Mouse (Mus musculus): ENCODE data around the gene Tbl3. TPM values are rescaled to one million over a fixed set of nuclear protein-coding genes. Genes with fewer than 3 reads are reported as not detected.
"Not testable (repeated sequence)": the region's sequence is repeated elsewhere in the genome, so short reads cannot be mapped to it uniquely, and the experiment has no call there.

The Tbl3 gene
- polyA plus RNA-seq, 1 experiment: 53.0 TPM

DNA sequence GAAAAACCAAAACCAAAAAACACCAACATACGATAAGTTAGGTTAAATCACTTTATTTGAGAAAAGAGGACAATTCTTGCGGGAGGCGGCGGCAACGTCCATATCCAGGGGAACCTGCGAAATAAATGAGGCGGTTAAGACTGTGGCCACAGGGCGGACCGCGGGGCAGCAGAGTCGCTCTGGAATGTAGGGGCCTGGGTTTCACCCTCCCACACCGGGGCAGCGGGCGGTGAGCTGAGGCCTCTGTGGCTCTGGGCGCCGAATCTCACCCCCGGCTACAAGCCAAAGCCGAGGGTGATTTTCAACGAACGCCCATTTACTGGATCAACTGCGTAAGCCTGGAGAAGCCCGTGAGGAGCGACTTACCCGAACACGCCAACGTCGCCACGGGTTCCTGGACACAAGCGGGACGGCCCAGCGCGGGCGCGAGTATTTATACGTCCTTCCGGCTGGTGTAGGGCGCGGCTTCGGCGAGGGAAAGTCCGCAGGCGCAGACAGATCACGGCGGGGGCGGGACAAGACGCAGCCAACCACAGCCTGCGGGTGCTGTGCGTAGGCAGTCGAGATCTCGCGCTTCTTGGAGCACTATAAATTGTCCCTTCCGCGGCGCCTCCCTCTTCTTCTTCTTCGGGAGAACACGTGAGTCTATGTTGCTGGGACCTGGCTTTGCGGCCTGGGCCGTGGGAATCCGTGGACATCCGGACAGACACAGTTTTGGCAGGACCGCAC, 12.2 kb upstream of the Tbl3 start:
- Histone ChIP-seq H3K4me1 (ENCODE audit: control insufficient read depth, insufficient read depth, low read length) (peaks cover 5% of the 10 kb centered on the region; the same call in 1 of the 2 replicates), H3K27ac (ENCODE audit: insufficient read depth, low read length) (no peak overlapping the region), H3K4me3 (ENCODE audit: insufficient read depth, low read length) (peak overlapping the region; percentile 51)
- TF ChIP-seq POLR2A (IDR thresholded peaks at IDR 0.05; ENCODE audit: extremely low read depth, insufficient read depth, low read length): peak; percentile 99
- no peak for TF ChIP-seq CTCF (IDR thresholded peaks at IDR 0.05; ENCODE audit: extremely low read depth, insufficient read depth, low read length)

DNA sequence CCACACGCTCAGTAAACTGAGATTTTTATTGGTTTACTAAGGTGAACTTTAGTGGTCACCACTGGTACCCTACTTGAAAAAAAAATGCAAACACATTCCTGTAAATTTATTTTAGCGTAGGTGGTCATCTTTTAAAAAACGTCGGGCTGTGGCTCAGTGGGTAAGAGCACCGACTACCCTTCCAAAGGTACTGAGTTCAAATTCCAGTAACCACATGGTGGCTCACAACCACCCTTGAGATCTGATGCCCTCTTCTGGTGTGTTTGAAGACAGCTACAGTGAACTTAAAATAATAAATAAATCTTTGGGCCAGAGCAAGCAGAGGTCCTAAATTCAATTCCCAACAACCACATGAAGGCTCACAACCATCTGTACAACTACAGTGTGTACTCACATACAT, 11.5 kb upstream of the Tbl3 start:
- H3K4me3 ChIP-seq (ENCODE audit: insufficient read depth, low read length): peak overlapping the region; percentile 51
- H3K27ac ChIP-seq (ENCODE audit: insufficient read depth, low read length); H3K4me1 ChIP-seq (ENCODE audit: control insufficient read depth, insufficient read depth, low read length): not testable (repeated sequence)

DNA sequence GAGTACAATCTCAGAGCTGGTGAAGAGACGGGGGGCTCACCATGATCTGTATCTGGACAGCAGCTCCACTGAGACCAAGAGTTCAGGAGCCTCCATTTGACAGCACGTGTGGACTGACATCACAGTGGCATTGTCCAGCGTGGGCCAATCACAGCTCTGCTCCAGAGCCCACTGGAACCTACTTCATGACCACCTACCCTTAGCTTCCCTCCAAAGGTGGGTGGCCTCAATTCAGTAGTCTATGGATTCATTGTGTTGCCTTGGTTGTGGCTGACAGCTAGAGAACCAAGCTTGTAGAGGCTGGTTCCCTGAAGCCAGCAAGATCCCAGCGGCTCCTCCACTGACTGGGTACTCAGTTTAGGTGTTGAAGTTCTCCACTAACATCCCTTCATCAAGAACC, 10.5 kb upstream of the Tbl3 start, which contains the start of the genes Rnf151 and Rps2:
TSS of gene Rnf151 (minus strand) at position 121 of the 400 bp plus-strand sequence.
TSS of gene Rps2 (plus strand) at position 174 of the 400 bp plus-strand sequence.
- Histone ChIP-seq H3K27ac (ENCODE audit: insufficient read depth, low read length) (no peak within 1 kb of the TSS), H3K4me1 (ENCODE audit: control insufficient read depth, insufficient read depth, low read length) (peaks cover 2% of the 10 kb centered on the region; the same call in 1 of the 2 replicates), H3K4me3 (ENCODE audit: insufficient read depth, low read length) (no peak within 1 kb of the TSS; the same call in 1 of the 2 replicates)
- no peak for TF ChIP-seq POLR2A (IDR thresholded peaks at IDR 0.05; ENCODE audit: extremely low read depth, insufficient read depth, low read length)
- no peak for TF ChIP-seq CTCF (IDR thresholded peaks at IDR 0.05; ENCODE audit: extremely low read depth, insufficient read depth, low read length)

DNA sequence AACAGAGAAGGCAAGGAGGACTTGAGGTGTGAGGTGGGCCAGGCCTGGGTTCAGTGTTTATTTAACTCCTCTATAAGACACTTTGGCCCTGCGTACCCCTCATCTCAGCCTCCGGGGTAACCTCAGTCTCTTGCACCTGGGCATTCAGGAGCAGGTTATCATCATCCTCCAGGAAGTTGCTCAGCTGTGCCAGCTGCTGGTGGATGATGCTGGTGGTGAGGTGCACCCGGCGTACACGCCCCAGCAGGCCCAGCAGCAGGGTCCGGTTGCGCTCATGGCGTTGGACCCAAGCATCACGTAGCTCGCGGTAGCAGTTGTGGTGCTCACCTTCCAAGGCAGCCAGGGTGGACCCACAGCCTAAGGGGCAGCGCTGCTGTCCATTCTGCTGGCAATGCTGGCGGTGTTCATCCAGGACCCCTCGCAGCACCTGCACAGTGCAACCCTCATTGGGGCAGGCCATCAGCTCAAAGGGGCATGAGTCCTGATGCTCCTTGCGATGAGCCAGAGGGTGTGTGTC, 8.8 kb upstream of the Tbl3 start:
- Histone ChIP-seq H3K4me1 (ENCODE audit: control insufficient read depth, insufficient read depth, low read length) (no peaks in the 10 kb centered on the region), H3K4me3 (ENCODE audit: insufficient read depth, low read length) (no peak overlapping the region), H3K27ac (ENCODE audit: insufficient read depth, low read length) (no peak overlapping the region)
- TF ChIP-seq CTCF (IDR thresholded peaks at IDR 0.05; ENCODE audit: extremely low read depth, insufficient read depth, low read length) (no peak), POLR2A (IDR thresholded peaks at IDR 0.05; ENCODE audit: extremely low read depth, insufficient read depth, low read length) (no peak)

DNA sequence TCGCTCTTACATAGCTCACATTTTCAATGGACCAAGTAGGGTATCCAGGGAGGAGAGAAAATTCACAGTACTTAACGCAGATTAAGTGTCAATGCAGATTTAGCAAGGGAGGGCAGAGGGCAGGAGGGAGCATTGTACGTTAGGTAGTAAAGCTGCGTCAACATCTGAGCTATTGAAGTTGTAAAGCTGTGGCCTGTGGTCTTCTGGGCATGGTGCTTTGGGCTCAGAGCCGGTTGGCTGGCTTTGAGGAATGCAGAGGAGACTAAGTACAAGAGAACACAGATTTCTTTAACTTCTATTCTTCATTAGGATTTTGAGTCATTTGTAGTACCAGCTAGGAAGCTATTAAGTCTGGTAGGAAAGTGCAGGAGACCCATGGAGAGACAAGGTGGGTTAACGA, 8.1 kb upstream of the Tbl3 start:
- Histone ChIP-seq H3K4me3 (ENCODE audit: insufficient read depth, low read length) (no peak overlapping the region), H3K27ac (ENCODE audit: insufficient read depth, low read length) (no peak overlapping the region)
- no peak for TF ChIP-seq CTCF (IDR thresholded peaks at IDR 0.05; ENCODE audit: extremely low read depth, insufficient read depth, low read length)
- no peak for TF ChIP-seq POLR2A (IDR thresholded peaks at IDR 0.05; ENCODE audit: extremely low read depth, insufficient read depth, low read length)

DNA sequence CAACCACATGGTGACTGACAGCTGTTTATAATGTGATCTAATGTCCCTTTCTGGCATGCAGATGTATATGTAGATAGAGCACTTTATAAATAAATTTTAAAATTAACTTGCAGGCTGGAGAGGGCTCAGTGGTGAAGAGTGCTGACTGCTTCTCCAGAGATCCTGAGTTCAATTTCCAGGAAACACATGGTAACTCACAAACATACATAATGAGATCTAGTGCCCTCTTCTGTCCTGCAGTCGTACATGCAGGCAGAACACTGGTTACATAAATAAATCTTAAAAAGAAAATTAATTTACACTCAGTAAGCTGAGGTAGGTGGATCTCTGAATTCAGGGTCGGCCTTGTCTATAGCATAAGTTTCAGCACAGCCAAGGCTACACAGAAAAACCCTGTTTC, 1.2 kb upstream of the Tbl3 start:
- no peak for TF ChIP-seq CTCF (IDR thresholded peaks at IDR 0.05; ENCODE audit: extremely low read depth, insufficient read depth, low read length)
- no peak for TF ChIP-seq POLR2A (IDR thresholded peaks at IDR 0.05; ENCODE audit: extremely low read depth, insufficient read depth, low read length)
- no peak overlapping the region for H3K4me3 ChIP-seq (ENCODE audit: insufficient read depth, low read length)
- H3K27ac ChIP-seq (ENCODE audit: insufficient read depth, low read length): no peak overlapping the region
- peaks cover 2% of the 10 kb centered on the region; the same call in 1 of the 2 replicates for H3K4me1 ChIP-seq (ENCODE audit: control insufficient read depth, insufficient read depth, low read length)

More for the DNA sequence above, 8.1 kb upstream of the Tbl3 start:
- H3K4me1 ChIP-seq (ENCODE audit: control insufficient read depth, insufficient read depth, low read length): no peaks in the 10 kb centered on the region

DNA sequence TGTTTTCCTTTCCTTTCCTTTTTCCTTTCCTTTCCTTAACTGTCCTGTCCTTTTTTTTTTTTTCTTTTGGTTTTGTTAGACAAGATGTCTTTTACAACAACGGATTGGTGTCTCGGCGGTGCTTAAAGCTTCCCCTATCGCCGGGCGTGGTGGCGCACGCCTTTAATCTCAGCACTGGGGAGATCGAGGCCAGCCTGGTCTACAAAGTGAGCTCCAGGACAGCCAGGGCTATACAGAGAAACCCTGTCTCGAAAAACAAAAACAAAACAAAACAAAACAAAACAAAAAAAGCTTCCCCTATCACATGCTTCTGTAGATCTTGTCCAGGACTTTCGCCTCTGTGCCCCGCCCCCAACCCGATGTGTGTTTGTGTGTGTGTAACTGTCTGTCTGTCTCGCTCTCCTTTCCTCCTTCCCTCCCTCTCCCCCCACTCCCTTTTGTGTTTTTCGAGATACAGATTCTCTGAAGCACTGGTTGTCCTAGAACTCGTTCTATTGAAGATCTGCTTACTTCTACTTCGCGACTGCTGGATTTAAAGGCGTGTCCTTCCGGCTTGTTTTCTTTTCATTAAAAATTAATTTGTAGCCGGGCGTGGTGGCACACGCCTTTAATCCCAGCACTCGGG, 453 bp upstream of the Tbl3 start:
- Histone ChIP-seq H3K27ac (ENCODE audit: insufficient read depth, low read length) (no peak overlapping the region), H3K4me3 (ENCODE audit: insufficient read depth, low read length) (peak overlapping the region; percentile 66), H3K4me1 (ENCODE audit: control insufficient read depth, insufficient read depth, low read length) (peaks cover 2% of the 10 kb centered on the region; the same call in 1 of the 2 replicates)
- TF ChIP-seq POLR2A (IDR thresholded peaks at IDR 0.05; ENCODE audit: extremely low read depth, insufficient read depth, low read length): no peak
- TF ChIP-seq CTCF (IDR thresholded peaks at IDR 0.05; ENCODE audit: extremely low read depth, insufficient read depth, low read length): no peak

DNA sequence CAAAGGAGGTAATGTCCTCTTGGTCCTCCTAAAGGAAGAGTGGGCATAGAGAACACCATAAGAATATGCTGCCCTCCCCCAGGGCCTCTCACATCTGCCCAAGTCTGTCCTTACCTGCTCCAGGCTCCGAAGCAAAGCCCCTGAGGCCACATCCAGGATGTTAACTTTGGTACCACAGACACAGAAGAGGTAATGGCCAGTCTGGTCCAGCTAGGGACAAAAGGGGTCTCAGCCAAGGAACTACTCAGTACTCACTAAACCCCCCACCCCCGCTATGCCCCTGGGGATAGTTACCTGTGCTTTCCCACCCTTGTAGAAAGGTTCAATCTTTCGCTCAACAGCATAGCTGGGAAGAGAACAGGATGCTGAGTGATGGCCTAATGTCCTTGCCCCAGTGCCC, 1.6 kb downstream of the Tbl3 start:
- Histone ChIP-seq H3K4me1 (ENCODE audit: control insufficient read depth, insufficient read depth, low read length) (peaks cover 2% of the 10 kb centered on the region; the same call in 1 of the 2 replicates), H3K4me3 (ENCODE audit: insufficient read depth, low read length) (no peak overlapping the region), H3K27ac (ENCODE audit: insufficient read depth, low read length) (no peak overlapping the region)
- TF ChIP-seq POLR2A (IDR thresholded peaks at IDR 0.05; ENCODE audit: extremely low read depth, insufficient read depth, low read length): no peak
- no peak for TF ChIP-seq CTCF (IDR thresholded peaks at IDR 0.05; ENCODE audit: extremely low read depth, insufficient read depth, low read length)

DNA sequence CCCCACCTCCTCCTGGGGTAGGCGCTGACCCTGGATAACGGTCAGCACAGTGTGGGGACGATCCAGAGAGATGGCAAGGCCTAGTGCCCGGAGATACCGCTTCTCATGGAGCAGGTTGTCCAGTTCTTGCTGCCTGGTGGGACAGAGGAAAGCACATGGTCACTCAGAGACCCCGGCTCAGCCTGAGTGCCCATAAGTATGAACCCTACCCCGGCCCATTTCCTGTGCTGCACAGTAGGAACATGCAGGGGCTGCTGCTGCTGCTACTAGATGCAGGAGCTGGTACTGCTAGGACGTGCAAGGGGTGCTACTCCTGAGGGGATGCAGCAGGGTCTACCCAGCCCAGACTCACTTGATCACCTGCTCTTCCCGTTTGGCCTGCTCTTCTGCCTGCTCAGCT, 6.2 kb downstream of the Tbl3 start:
- TF ChIP-seq POLR2A (IDR thresholded peaks at IDR 0.05; ENCODE audit: extremely low read depth, insufficient read depth, low read length) (no peak), CTCF (IDR thresholded peaks at IDR 0.05; ENCODE audit: extremely low read depth, insufficient read depth, low read length) (no peak)
- Histone ChIP-seq H3K4me3 (ENCODE audit: insufficient read depth, low read length) (no peak overlapping the region), H3K27ac (ENCODE audit: insufficient read depth, low read length) (no peak overlapping the region), H3K4me1 (ENCODE audit: control insufficient read depth, insufficient read depth, low read length) (peaks cover 3% of the 10 kb centered on the region; the same call in 1 of the 2 replicates)

DNA sequence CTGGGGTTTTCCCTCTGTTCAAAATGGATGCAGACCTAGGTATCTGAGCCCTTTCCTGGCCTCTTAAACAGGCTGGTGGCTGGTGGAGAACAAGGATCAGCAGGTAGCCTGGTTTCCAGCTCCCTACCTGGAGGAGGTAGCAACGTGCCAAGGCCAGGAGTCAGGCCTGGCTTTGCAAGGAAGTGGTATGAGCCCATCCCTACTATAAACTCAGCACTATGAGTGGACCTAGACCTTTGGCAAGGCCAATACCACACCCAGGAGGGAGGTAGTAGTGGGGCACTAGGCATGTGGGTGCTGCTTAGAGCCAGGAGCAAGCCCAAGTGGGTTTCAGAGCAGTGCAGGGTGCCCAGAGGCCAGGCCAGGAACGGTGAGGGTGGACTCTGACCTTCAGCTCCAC, 8.0 kb downstream of the Tbl3 start:
- TF ChIP-seq POLR2A (IDR thresholded peaks at IDR 0.05; ENCODE audit: extremely low read depth, insufficient read depth, low read length) (no peak), CTCF (IDR thresholded peaks at IDR 0.05; ENCODE audit: extremely low read depth, insufficient read depth, low read length) (no peak)
- H3K27ac ChIP-seq (ENCODE audit: insufficient read depth, low read length): no peak overlapping the region
- H3K4me3 ChIP-seq (ENCODE audit: insufficient read depth, low read length): no peak overlapping the region
- peaks cover 3% of the 10 kb centered on the region; the same call in 1 of the 2 replicates for H3K4me1 ChIP-seq (ENCODE audit: control insufficient read depth, insufficient read depth, low read length)
